Mouse (Mus musculus) ES-E14 (cell line): ENCODE measurements around the gene Stbd1.

ENCODE experiments used
- MAFK ChIP-seq: IDR thresholded peaks from 2 replicates; pipeline ENCODE4 v1.6.1; 2014; ENCODE audit warnings: mild to moderate bottlenecking, low read depth, low read length, inconsistent platforms; ENCODE audit not compliant: insufficient read depth
- ZC3H11A ChIP-seq: IDR thresholded peaks from 2 replicates; pipeline ENCODE4 v1.6.1; 2012; ENCODE audit warnings: low read depth, mild to moderate bottlenecking, inconsistent platforms, low read length, borderline replicate concordance
- ZNF384 ChIP-seq: IDR thresholded peaks from 2 replicates; pipeline ENCODE4 v1.6.1; 2012; ENCODE audit warnings: low read depth, low read length, inconsistent platforms

DNA sequence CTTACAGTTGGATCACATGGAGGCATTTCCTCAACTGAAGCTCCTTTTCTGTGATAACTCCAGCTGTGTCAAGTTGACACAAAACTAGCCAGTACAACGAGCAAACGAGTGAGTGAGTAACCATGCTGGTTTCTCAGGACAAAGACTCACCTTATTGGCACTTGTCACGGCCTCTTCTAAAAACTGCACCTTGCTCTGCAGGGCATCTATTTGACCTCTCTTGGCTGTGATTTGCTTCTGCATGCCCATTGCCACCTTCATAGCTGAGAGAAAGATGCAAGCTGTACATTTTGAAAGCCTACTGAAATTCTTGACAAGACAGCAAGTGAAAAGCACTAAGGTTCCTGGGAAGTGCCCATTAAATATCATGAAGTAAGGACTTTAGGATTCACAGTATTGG is 38.0 kb downstream of the Stbd1 start:
- TF ChIP-seq MAFK (no peak), ZC3H11A (no peak), ZNF384 (no peak)
